Mouse (Mus musculus) fat pad, adult 2 months (tissue): ENCODE measurements around the gene Slc30a6.
"Not testable (repeated sequence)": the region's sequence is repeated elsewhere in the genome, so short reads cannot be mapped to it uniquely, and the experiment has no call there.

Experiments used
- DNase-seq: peaks from one replicate; pipeline ENCODE4 v3.0.0-alpha.2; 2011; ENCODE audit warnings: low read depth, low spot score; ENCODE audit errors: extremely low read depth

Slc30a6 gene

GRCm38 (mm10) chr17:74440486-74440885, 45.1 kb downstream of the Slc30a6 start:
- DNase-seq = no peak

GRCm38 (mm10) chr17:74449776-74450175, 54.4 kb downstream of the Slc30a6 start:
- DNase-seq = no peak

DNA sequence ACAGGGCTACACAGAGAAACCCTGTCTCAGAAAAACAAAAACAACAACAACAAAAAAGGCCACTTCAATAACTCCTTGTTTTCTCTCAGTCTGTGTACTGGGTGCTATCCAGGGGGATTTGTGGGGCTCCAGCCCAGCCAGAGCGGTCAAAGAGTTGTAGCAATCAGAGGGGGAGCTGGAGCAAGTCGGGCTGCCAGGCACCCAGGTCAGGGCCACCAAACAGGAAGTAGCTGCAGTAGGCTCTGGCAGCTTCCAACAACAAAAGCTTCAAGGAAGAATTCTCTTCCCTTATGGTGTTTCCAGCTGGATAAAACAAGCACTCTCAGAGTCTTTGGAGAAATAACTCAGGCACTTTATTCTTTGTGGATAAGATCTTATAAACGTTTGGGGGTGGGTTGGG, 58.5 kb downstream of the Slc30a6 start:
- DNase-seq = no peak

DNA sequence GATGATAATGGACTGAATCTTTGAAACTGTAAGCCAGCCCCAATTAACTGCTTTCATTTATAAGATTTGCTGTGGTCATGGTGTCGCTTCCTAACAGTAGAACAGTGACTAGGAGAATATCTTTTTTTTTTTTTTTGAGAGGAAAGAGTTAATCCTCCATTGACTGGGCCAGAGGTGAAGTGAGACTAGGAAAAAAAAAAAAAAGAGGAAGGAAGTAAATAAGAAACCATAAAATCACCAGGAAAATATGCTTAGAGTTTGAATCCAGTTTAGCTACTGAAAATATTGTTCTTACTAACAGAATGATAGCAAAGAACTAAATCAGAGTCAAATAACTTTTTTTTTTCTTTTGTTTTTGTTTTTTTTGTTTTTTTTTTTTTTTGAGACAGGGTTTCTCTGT, 59.3 kb downstream of the Slc30a6 start:
- DNase-seq = no peak

DNA sequence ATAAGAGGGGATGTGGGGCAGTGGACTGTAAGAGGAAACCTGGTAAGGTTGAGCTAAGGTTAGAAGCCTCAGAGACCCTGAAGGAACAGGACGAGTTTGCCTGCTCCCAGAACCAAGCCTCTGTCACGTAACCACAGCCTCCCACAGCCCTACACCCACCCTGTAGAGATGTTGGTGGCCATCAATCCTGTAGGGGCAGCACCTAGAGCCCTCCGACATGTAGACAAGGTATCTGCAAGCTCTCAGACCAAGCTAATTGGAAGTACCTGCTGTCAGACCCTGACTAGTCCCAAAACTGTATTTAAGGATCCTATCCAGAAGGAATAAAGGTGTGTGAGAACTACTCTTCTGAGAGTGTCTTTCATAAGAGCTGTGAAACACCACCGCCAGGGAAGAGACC, 60.0 kb downstream of the Slc30a6 start:
- no peak for DNase-seq

- no peak for DNase-seq
These were observed 61.4 kb downstream of the Slc30a6 start for GRCm38 (mm10) chr17:74456825-74457224.

- DNase-seq = no peak
These were observed 62.7 kb downstream of the Slc30a6 start for GRCm38 (mm10) chr17:74457972-74458677.

DNA sequence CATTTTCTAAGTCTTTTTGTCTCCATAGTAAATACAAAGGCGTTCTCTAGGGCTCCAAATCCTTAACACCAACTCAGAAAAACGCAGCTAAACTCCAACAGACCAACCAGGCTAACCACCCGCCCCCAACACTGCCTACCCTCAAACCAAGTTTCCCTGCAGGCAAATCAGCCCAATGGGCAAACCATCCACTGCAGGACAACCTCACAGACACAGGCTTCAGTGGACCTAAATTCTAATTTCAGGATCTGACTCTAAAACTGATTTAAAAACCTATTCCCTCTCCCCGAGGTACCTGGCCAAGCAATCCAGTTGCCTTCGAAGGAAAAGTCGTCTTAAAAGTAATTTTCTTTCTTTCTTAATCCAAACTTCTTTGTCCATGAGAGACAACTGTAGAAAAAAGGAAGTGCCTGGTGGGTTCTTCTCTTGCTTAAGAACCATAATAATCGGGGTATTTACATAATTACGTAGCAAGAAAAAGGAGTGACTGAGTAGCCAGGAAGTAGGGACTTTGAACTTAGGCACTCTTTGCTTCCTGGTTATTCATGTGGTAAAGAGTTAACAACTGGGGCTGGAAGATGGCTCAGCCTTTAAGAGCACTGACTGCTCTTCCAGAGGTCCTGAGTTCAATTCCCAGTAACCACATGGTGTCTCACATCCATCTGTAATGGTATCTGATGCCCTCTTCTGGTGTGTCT, 63.5 kb downstream of the Slc30a6 start, which contains the start of gene Nlrc4:
TSS of gene Nlrc4 (minus strand) at position 432 of the 698 bp plus-strand sequence.
- no peak for DNase-seq

GRCm38 (mm10) chr17:74463510-74463909, 68.1 kb downstream of the Slc30a6 start:
- peak; percentile 21 for DNase-seq

- DNase-seq = not testable (repeated sequence)
These were observed 72.6 kb downstream of the Slc30a6 start for GRCm38 (mm10) chr17:74467981-74468380.

GRCm38 (mm10) chr17:74470133-74470532, 74.7 kb downstream of the Slc30a6 start:
- DNase-seq = not testable (repeated sequence)
